Mouse (Mus musculus): ENCODE measurements around the gene Svep1.

Gene Svep1

GRCm38 (mm10) chr4:58170430-58170829, 36.2 kb downstream of the Svep1 start:
- peak; percentile 15 for DNase-seq (ENCODE audit: low spot score)

DNA sequence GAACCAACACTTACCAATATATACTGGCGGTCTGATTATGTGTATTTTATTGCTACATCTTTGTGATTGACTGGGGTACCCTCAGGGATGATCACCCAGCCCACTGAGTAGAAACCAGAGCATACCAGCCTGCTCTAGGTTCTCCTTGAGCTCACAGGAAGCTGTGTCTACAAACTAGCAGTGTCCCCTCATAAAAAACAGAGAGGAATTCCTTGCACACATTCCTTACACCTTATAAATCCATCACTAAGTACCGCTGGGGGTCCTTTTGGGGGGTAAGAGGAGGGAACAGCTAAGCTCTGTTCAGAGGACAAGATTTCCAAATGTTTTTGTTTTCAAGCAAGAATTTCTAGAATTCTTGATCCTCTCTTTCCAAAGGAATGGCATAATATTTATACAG, 36.7 kb downstream of the Svep1 start:
- no peak for DNase-seq (ENCODE audit: low spot score)

- DNase-seq (ENCODE audit: low spot score): peak; percentile 8
Observed at GRCm38 (mm10) chr4:58168366-58168765, 38.3 kb downstream of the Svep1 start.

GRCm38 (mm10) chr4:58165711-58166110, 40.9 kb downstream of the Svep1 start:
- no peak for DNase-seq (ENCODE audit: low spot score)

DNA sequence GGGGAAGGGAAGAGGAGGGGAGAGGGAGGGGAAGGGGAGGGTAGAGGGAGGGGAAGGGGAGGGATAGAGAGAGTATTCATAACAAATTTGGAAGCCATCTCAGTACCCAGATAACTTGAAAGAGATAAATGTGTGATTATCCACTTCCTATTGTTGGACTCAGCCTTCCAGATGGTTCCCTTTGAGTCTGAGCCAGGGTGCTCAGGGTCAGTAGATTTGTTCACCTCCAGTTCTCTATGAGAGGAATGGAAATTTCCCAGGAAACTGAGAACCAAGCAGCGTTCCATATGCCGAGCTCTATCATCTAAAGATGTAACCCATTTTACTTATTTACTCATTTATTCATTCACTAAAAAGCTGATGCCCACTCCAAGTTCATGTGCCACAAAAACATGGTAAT, 44.8 kb downstream of the Svep1 start:
- no peak for DNase-seq (ENCODE audit: low spot score)

GRCm38 (mm10) chr4:58159564-58159963, 47.1 kb downstream of the Svep1 start:
- no peak for DNase-seq (ENCODE audit: low spot score)

GRCm38 (mm10) chr4:58150301-58150700, 56.4 kb downstream of the Svep1 start:
- DNase-seq (ENCODE audit: low spot score): no peak

DNA sequence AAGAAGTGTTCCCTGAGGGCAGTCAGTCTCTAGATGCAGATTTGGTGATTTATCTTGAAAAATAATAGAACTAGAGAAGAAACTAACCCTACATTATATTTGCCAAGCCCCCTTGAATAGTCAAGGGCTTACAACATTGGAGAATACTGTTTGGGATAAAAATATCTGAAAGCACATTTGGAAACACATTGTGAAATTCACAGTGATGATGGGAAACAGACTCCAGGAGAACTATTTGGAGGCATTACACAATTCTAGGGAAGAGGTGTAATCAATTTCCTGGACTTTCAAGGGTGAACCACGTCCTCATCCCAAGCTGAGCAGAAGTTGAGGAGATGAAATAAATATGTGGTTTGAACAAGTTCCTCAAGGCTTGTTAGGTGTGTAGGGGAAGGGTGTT, 57.5 kb downstream of the Svep1 start:
- DNase-seq (ENCODE audit: low spot score): no peak

DNA sequence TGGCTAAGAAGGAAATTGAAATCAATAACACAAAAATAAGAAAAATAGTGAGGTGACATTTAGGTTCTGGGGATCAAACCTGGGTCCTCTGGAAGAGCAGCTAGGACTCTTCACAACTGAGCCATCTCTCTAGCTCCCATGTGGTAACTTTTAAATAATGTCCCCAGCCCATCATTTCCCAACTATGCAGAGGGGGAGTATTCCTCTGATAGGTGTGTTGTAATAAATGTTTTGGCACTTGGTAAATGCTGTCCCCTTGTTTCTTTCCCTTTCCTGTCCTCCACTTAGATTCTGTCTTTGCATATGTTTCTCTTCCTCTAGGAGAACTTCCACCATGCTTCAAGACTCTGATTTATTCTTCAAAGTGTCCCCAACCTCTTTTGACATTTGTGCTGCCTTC, 58.1 kb downstream of the Svep1 start:
- no peak for DNase-seq (ENCODE audit: low spot score)

- DNase-seq (ENCODE audit: low spot score): no peak
Observed at GRCm38 (mm10) chr4:58146676-58147075, 60.0 kb downstream of the Svep1 start.

DNA sequence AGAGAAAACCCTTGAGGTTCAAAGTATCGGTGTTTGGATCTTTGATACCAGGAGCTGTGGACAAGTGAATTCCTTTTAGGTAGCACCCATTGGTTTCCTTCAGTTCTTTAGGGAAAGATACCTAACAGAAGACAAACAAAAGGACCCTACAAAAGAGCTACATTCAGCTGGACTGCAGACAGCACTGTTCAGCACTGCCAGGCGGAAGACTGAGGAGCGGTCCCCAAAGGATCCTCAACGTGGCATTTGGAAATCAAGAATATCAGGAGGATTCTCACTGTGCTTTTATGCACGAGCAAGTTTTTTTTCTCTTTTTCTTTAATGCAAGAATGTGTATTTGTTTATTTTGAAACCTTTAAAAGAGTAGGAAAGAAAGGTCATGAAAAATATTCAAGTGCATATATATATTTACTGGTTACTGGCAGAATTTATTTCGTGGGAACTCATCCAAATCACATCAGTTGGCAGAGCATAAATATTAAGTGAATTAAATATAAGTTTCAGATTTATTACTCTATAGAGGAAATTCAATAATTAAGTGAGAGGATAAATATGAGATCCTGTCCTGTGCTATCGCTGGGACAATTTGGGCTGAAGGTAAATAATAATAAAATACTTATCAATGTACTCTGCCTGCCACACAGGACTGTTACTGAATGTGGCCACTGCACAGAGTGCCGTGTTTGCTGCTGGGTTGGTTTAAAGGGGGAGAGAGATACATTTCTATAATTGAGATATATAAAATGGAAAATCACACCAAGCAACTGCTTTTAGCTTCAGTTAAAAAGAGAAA, 66.7 kb downstream of the Svep1 start:
- DNase-seq (ENCODE audit: low spot score): no peak

- no peak for DNase-seq (ENCODE audit: low spot score)
Observed at GRCm38 (mm10) chr4:58139241-58139640, 67.4 kb downstream of the Svep1 start.

DNA sequence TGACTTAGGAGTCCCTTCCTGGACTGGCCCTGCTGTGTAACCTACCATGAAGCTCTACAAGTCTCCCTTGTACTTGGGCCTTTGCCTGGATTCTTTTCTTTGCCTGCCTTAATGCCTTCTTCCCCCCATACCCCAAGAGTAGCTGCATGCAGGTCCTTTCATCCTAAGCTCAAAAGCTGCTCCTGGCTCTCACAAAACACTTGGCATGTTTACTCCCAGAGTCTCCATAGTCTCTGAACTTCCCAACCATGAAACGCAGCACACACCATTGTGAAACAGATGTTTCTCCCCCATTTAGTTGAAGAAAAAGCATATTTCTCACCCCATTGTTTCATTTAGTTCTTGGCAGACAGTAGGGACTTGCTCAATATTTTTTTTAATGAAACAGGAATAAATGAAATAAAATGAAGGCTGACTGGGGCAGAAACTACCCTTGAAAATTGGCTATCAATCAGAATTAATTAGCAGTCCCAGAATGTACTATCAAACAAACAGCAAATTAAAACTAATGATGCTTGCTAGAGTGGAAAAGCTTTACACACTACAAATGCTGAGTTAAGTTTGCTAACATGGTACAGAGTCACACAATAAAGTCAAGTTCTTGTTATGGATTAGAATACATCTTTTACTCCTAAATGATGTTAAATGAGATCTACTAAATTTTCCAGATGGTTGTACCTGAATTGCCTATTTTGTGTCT, 72.9 kb downstream of the Svep1 start:
- no peak for DNase-seq (ENCODE audit: low spot score)

DNA sequence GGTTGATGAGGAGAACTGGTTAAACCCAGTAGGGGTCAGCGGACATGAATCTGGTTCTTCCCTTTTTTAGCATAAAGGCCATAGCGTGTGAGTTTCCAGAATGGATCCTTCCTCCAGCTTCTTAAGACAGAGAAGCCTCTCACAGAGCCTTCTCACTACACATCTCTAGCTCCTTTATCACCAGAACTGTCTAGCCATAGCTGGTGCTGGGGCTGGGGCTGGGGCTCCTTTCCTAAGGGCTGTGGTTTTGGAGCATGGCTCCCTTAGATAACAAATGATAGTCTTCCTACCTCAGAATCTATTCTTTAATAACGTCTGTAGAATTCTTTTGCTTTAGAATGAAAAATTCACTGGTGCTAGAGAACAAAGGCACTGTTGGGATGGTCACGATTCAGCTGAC, 76.8 kb downstream of the Svep1 start:
- no peak for DNase-seq (ENCODE audit: low spot score)

DNA sequence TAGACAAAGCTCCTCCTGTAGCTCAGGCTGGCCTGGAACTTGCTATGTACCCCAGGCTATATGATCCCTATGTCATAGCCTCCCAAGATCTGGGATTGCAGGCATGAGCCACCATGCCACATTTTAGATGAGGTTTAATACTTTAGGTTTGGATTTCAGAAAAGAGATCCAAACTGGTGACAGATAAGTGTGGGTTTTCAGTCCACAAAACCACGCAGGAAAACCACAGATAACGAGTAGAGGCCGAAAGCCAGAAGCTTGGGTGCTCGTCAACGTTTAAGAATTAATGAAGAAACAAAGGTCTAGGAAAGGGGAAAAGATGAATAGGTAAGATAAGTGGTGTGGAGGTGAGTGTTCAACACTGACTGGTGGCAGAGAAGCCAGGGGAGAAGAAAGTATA, 79.6 kb downstream of the Svep1 start:
- no peak for DNase-seq (ENCODE audit: low spot score)

GRCm38 (mm10) chr4:58115452-58115851, 91.2 kb downstream of the Svep1 start:
- DNase-seq (ENCODE audit: low spot score): no peak

DNA sequence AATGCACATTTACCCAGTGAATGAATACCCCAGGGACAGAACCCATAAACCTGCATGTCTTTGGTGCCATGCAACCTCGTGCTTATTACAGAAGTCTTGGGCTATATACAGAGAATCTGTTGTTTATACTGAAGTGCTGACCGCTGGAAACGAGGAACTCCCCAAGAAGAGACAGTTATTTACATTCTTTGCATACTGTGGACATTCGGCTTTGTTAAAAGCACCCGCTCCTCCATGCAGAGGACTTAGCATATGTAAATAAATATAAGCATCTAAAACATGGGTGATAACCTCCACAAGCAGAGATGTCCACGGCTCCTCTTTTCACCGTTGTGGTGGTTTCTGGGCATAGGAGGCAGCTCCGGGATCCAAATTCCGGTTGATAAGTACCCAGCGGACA, 95.7 kb downstream of the Svep1 start:
- no peak for DNase-seq (ENCODE audit: low spot score)

GRCm38 (mm10) chr4:58109793-58110192, 96.9 kb downstream of the Svep1 start:
- DNase-seq (ENCODE audit: low spot score): no peak

DNA sequence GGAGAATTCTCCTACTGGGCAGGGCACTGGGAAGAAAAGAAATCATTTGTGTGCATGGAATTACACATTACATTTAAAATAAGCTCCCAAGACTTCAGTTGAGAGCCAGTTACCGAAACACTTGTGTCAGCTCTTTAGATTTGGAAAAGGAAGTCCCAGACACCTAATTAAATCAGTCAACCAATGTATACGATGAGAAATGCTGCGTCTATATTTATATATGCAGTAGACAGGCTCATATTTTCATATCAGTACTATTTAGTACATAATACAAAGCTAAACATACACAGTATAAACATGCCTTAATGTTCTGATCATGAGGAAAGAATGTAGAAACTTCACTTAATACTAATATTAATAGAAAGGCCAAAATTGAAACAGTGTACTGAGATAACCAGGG, 98.3 kb downstream of the Svep1 start:
- no peak for DNase-seq (ENCODE audit: low spot score)

DNA sequence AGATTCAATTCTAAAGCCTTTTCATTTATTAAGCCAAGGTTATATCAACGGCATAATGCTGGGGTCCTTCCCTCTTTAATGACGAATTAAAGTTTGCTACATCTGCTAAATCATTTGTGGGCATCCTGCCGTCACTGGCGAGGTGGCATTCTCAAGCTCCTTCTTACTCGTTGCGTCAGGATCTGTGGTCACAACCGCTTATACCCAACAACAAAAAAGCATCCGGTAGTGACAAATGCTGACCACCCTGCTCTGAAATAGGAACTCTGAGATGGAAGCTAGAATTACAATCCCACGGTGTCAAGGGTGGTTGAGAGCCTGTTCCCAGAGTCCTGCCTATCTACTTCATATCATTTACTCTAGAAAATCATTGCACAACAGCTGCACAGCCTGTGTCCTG, 108.9 kb downstream of the Svep1 start:
- DNase-seq (ENCODE audit: low spot score): no peak

DNA sequence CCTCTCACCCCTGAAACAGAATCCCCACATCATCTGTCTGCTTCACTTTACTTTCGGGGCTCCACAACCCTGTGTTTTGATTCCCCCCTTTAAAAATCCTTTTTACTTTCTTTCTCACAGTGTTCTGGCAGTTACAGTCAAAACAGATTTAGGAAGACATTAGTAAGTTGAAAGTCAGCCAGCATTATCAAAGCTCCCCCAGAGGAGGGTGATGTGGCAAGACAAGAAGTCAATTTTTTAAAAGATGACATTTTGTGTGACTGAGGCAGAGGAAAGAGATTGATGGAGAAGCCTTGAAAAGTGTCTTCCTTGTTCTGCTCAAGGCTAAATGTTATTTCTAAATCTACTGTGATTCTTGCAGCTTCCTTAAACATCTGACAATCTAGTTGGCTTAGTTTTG, 119.9 kb downstream of the Svep1 start:
- no peak for DNase-seq (ENCODE audit: low spot score)

GRCm38 (mm10) chr4:58086151-58086550, 120.5 kb downstream of the Svep1 start:
- no peak for DNase-seq (ENCODE audit: low spot score)

DNA sequence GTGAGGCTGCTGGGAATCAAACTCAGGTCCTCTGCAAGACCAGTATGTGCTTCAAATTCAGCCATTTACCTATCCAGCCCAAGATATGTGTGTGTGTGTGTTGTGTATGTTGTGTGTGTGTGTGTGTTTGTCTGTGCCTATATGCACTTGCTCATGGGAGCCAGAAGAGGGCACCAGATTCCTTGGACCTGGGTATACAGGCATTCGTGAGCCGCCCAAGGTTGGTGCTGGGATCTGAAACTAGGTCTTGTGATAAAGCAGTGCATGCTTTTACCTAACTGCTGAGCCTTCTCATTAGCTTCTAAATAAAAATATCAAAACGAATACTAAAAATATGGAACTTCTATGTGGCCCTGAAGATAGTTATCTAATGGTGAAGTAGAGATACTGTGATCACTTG, 121.3 kb downstream of the Svep1 start:
- no peak for DNase-seq (ENCODE audit: low spot score)

GRCm38 (mm10) chr4:58084155-58084554, 122.5 kb downstream of the Svep1 start:
- DNase-seq (ENCODE audit: low spot score): no peak

Data from urinary bladder, postnatal 14 days (tissue).